Mouse (Mus musculus): ENCODE measurements around the gene Fhdc1.

DNA sequence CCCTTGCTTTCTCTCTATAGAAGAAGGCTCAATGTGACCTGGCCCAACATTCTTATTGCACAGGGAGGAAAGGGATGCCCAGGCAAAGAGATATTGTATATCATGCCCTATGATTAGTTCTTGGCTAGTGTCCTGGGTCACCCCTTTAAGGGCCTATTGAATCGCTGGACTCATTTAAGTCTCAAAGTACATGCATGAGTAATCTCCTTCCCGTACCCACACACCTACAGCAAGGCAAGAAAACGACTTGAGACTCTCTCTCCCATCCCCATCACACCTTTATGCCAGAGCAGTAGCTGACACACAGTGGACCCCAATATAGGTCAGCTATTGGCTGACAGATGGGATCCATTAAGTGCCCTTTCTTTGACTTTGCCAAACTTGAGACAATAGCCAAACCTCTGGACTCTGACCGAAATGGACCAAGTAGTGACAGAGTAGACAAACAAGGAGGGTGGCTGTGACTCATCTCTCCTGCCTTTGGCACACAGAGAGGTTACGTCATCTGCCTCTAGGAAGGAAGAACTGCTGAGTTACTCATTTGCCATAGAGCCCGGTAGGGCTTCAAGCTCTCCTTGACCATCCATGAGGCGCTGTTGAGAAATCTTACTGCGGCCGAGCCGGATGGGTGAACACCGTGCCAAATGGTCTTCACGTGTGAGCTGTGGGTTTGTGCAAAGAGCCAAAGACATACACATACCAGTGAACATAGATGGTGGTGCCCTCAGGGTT lies 51.1 kb downstream of the Fhdc1 start:
- no peak for TF ChIP-seq CTCF (IDR thresholded peaks at IDR 0.05; ENCODE audit: low read depth)
- no peak for TF ChIP-seq EP300 (IDR thresholded peaks at IDR 0.05; ENCODE audit: low read depth)

All from heart, postnatal 0 days (tissue).